Mouse (Mus musculus) cerebellum, adult 2 months (tissue): ENCODE measurements at regions not wholly inside any gene's neighbourhood (a gene's known extent, or its start where the extent isn't known, plus 50 kb on each side); places are given as distances from the start of the nearest gene placed in this dataset.
A peak's percentile ranks its signal among the peaks of the same experiment; 100 is the strongest.

Source experiments
- DNase-seq, 2 experiments: peaks; one replicate each; pipeline ENCODE4 v3.0.0; 2021
- H3K27ac ChIP-seq: fragments of 200-500 bp; 2 replicates; pipeline ENCODE4 v1.5.1; 2012; ENCODE audit warnings: low read length, control low read depth, inconsistent platforms; ENCODE audit not compliant: insufficient read depth
- H3K27me3 ChIP-seq: fragments of 200-500 bp; 2 replicates; pipeline ENCODE4 v1.6.1; 2012; ENCODE audit warnings: inconsistent platforms, mild to moderate bottlenecking, low read length, moderate library complexity; ENCODE audit not compliant: control insufficient read depth, insufficient read depth
- H3K4me1 ChIP-seq: fragments of 200-500 bp; 2 replicates; pipeline ENCODE4 v1.6.1; 2011; ENCODE audit warnings: low read length; ENCODE audit not compliant: control insufficient read depth, insufficient read depth
- H3K4me3 ChIP-seq: fragments of 200-500 bp; replicated peaks from 2 replicates; pipeline ENCODE3; 2011; ENCODE audit warnings: mild to moderate bottlenecking, low read depth, low read length, control low read depth; ENCODE audit not compliant: insufficient read depth
- CTCF ChIP-seq: fragments of 200-500 bp; IDR thresholded peaks from 2 replicates; pipeline ENCODE4 v1.5.1; 2011; ENCODE audit warnings: low read depth, mild to moderate bottlenecking, control low read depth, low read length, moderate library complexity, borderline replicate concordance; ENCODE audit not compliant: insufficient read depth
- POLR2A ChIP-seq: fragments of 200-500 bp; IDR thresholded peaks from 2 replicates; pipeline ENCODE4 v1.6.1; 2011; ENCODE audit warnings: low read length, control low read depth, borderline replicate concordance; ENCODE audit not compliant: insufficient read depth
- WGBS: fragments of 180-500 bp; shearing (Covaris S2); methylation state at CpG from one replicate; pipeline ENCODE4 v1.1.7; 2018; 5-methylcytosine and 5-hydroxymethylcytosine counted together

DNA sequence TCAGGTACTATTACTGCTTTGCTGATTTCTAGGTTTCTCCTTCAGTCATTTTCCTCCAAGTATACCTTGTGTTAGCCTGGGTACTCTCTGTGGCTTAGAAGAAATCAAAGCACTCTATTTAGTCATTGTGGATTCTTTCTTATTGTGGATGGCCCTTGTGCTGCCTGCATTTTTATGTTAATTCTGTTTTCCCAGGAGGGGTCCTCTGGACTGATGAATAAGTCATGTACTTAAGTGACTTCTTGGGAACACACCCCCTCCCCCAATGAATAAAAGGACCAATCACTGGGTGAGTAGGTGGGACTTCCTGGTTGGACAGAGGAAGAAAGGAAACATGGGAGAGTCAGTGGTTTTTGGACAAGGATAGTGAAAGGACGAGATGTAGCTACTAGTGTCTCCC lies 128.1 kb upstream of the Cntn4 start:
- TF ChIP-seq POLR2A (no peak), CTCF (no peak)
- Histone ChIP-seq H3K27me3 (no peaks in the 10 kb centered on the region), H3K27ac (no peak overlapping the region), H3K4me3 (no peak overlapping the region), H3K4me1 (no peaks in the 10 kb centered on the region)
- 73% methylated on average over 1 of the region's 1 CpGs for WGBS
- DNase-seq = no peak

DNA sequence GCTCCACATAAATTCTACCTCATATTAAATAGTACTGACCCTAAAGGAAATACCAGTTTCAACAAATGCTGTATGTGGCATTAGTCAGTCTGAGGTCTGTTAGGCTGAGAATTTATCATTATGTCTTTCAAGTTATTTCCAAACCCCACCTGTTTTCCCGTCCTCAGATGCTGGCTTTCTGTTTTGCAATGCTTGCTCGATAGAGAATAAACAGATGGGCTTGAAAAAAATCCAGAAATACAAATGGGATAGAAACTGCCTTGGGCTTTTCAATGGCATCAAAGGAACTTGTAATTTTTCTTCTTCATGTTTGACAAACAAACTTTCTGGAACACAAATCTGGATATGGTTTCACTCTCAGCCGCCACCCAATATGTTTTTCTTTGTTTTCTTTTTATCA lies 109.2 kb upstream of the Cntn4 start:
- Histone ChIP-seq H3K27ac (no peak overlapping the region), H3K4me3 (no peak overlapping the region), H3K27me3 (no peaks in the 10 kb centered on the region), H3K4me1 (no peaks in the 10 kb centered on the region; the same call in 1 of the 2 replicates)
- peak in 1 of 2 experiments; percentile 24 for DNase-seq
- TF ChIP-seq CTCF (no peak), POLR2A (no peak)
- 45% methylated on average over 3 of the region's 3 CpGs for WGBS

DNA sequence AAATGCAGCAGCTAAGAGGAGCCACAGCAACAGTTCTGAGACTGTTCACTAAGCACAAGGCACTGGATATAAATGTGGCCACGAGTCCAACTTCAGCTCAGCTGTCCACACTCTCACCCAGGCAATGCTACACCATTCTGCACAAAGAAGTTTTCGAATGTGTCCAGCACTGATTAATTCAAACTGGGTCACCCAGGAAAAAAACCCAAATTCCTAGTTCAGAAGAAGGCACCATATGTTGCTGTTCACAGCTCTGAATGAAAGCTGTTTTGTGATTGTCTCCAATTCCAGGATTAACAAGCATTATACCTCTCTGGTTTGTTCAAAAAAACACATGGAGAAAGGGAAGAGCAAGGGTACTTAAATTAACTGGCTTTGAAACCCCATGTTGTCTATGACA lies 108.4 kb upstream of the Cntn4 start:
- no peaks in the 10 kb centered on the region for H3K27me3 ChIP-seq
- peak; percentile 10 to 48 for DNase-seq
- no peaks in the 10 kb centered on the region; the same call in 1 of the 2 replicates for H3K4me1 ChIP-seq
- WGBS = 16% methylated on average over 2 of the region's 2 CpGs
- H3K4me3 ChIP-seq = no peak overlapping the region
- no peak overlapping the region for H3K27ac ChIP-seq
- TF ChIP-seq POLR2A = no peak
- no peak for TF ChIP-seq CTCF

DNA sequence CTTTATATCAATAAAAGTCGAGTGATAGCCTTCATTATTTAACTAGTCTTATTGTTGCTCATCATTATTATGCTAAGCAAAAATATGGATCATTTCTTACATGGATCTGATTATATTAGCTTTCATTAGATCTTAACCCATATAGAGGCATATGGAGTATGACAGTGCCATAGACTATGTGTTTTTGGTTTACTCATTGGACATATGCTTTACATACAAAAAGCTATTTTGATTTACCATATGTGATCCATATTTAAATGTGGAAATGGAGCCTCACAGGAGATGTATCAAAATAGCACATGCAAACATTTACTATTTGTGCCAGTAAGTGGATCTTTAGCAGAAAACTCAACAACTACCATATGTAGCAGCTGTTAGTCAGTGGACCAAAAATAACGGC lies 73.2 kb upstream of the Cntn4 start:
- 65% methylated on average over 2 of the region's 2 CpGs for WGBS
- H3K4me1 ChIP-seq = no peaks in the 10 kb centered on the region
- no peaks in the 10 kb centered on the region for H3K27me3 ChIP-seq
- TF ChIP-seq POLR2A = no peak
- TF ChIP-seq CTCF = no peak
- no peak overlapping the region for H3K27ac ChIP-seq
- no peak overlapping the region for H3K4me3 ChIP-seq
- DNase-seq = no peak
